Mouse (Mus musculus): ENCODE measurements around the gene Btbd35f14. TPM values are rescaled to one million over a fixed set of nuclear protein-coding genes. Genes with fewer than 3 reads are reported as not detected.
"Not testable (repeated sequence)": the region's sequence is repeated elsewhere in the genome, so short reads cannot be mapped to it uniquely, and the experiment has no call there.

The Btbd35f14 gene
- polyA plus RNA-seq (2012), result not detected in 2 replicates

DNA sequence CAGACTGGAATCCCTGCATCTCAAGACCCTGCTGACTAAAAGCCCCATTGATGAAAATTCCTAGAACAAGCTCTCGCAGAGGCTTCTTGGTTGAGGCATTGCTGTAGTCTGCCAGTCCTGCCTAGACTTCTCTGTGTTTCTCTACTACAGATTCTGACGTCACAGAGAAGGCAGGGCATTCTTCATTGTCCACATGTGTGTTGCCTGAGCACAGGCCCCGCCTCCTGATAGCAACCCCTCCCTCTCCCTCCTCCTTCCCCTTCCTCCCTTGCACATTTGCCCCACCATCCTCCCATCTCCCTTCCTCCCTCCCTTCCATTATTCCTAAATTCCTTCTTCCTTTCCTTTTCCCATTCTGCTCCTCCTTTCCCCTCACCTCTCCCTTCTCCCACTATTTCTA, at the start of gene Btbd35f14:
Gene Btbd35f14, minus strand, starts transcription at position 101 of the 400 bp plus-strand sequence.
- not testable (repeated sequence) for TF ChIP-seq GATA1 (IDR thresholded peaks at IDR 0.05; ENCODE audit: low read length)

DNA sequence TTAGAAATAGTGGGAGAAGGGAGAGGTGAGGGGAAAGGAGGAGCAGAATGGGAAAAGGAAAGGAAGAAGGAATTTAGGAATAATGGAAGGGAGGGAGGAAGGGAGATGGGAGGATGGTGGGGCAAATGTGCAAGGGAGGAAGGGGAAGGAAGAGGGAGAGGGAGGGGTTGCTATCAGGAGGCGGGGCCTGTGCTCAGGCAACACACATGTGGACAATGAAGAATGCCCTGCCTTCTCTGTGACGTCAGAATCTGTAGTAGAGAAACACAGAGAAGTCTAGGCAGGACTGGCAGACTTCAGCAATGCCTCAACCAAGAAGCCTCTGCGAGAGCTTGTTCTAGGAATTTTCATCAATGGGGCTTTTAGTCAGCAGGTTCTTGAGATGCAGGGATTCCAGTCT, 45.3 kb downstream of the Btbd35f14 start, which contains the start of gene Btbd35f13:
Gene Btbd35f13, plus strand, starts transcription at position 301 of the 400 bp plus-strand sequence.
- not testable (repeated sequence) for TF ChIP-seq GATA1 (IDR thresholded peaks at IDR 0.05; ENCODE audit: low read length)

Other genes starting within 250 kb of the Btbd35f14 start
- not detected in 2 replicates for gene Btbd35f15, start 125.0 kb downstream of the Btbd35f14 start, polyA plus RNA-seq (2012)
- not detected in 2 replicates for gene Btbd35f13, start 45.2 kb downstream of the Btbd35f14 start, polyA plus RNA-seq (2012)

All from G1E-ER4 (cell line).